Mouse (Mus musculus) brain, embryonic 18.5 days (tissue): ENCODE data around the gene Dusp16.

Experiments
- DNase-seq: peaks from one replicate; pipeline ENCODE4 v3.0.0-alpha.2; 2012; ENCODE audit warnings: low read depth, low spot score

The Dusp16 gene

DNA sequence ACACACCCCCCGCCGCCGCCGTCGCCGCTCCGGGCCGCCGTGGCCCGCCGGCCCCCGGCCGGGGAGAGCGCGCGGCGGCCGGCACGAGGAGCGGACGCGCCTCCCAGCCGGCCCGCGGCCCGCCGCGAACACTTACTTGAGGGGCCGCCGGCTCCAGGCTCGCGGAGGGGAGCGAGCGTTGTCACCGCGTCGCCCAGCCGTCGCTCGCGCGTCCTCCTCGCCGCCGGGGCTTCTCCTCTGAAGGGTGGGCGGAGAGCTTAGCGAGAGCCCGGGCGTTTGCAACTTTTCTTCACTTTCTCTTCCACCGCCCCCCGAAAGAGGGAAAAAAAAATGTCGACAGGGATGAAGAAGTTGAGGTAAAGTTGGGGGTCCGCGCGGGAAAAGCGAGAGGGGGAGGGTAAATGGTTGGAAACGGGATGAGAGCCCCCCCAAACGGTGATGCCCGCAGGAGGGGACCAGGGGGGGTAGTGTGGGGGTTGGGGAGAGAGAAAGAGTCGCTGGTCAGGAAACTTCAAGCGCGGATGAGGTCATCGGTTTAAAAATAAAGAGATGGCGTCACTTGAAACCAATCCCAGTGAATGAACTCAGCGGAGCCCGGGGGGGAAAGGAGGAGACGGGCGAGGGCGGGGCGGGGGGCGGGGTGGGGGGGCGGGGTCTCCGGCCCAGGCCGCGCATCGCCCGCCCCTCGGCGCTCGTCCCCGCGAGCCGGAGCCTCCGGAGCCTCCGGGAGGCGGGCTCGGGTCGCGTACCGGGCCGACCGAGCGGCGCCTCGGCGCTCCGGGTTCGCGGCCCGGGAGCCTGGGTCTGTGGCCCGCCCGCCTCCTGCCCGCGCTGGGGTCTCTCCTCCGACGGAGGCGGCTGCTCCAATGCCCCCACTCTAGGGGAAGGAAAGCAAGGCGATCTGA lies at the start of gene Dusp16:
Dusp16 (minus strand) TSS at position 485 of the 905 bp plus-strand sequence.
- peak; percentile 73 for DNase-seq

DNA sequence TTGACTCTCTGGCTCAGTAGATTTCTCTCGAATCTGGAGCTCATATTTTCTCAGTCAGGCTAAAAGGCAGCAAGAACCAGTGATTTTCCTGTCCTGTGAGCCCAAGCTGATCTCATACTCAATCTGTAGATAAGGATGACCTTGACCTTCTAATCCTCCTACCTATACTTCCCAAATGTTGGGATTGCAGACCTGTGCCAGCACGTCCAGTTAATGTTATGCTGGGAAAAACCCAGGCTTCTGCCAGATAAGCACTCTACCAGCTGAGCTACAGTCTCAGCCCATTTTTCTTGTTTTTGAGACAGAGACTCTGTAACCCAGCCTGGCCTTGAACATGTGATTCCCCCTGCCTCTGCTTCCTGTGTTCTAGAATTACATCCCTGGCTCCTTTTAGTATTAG lies 47.9 kb upstream of the Dusp16 start:
- no peak for DNase-seq

DNA sequence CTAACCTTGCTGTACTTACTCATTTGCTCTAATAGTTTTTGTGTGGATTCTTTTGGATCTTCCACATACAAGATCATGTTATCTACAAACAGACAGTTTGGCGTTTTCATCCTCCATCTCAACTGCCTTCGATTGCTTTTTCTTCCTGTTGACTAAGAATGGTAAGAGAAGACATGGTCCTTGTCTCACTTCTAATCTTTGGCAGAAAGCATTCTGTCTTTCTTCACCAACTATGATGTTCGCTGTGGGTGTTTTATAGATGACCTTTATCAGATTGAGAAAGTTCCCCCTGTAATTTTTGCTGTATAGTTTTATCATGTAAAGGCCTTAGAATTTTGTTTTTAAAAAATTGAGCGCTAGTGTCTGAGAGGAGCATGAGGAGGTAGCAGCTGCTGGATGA lies 45.7 kb upstream of the Dusp16 start:
- no peak for DNase-seq

DNA sequence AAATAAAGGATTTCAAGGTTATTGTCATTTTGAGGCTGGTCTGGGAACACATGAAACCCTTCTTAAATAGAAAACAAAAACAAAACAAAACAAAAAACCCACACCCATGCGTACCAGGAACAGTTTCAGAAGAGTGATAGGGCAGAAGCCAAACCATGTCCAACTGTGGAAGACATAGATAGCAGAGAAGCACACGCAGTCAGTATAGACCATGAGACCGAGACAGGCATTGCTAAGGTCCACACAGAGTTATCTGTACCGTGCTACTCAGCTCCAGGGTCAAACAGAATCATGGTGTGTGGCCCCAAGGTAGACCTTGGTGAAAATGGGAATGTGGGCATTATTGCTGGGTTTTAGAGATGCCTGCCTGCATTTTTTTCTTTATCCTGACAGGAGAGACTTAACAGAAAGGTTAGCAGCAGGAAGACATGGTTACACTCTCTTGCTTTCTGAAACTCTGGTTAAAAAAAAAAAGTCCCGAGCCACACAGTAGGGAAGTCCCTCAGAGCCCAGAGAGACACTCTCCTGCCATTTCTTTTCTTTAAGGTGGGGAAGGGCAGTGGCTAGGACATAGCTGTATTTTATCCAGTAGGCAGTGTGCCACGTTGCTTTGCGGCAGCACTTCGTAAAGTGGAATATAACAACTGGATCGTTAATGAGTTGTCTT lies 42.3 kb upstream of the Dusp16 start:
- no peak for DNase-seq

DNA sequence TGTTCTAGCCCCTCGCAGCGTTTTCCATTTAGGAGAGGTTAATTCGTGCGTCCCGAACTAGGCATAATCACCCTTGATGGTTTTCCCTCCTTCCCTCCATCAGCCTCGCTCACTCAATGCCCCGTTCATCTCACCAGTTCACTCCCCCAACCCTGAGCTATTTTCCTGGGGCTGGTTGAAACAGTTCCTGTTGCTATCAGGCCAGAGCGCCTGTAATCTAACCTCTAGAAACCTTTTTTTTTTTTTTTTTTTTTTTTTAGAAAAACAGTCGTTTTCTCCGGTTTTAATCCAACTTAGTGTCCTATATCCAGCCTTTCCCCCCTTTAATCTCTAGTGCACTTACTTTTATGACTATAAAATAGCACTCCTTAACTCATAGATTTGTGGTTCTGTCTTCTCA lies 38.4 kb upstream of the Dusp16 start:
- DNase-seq = no peak

DNA sequence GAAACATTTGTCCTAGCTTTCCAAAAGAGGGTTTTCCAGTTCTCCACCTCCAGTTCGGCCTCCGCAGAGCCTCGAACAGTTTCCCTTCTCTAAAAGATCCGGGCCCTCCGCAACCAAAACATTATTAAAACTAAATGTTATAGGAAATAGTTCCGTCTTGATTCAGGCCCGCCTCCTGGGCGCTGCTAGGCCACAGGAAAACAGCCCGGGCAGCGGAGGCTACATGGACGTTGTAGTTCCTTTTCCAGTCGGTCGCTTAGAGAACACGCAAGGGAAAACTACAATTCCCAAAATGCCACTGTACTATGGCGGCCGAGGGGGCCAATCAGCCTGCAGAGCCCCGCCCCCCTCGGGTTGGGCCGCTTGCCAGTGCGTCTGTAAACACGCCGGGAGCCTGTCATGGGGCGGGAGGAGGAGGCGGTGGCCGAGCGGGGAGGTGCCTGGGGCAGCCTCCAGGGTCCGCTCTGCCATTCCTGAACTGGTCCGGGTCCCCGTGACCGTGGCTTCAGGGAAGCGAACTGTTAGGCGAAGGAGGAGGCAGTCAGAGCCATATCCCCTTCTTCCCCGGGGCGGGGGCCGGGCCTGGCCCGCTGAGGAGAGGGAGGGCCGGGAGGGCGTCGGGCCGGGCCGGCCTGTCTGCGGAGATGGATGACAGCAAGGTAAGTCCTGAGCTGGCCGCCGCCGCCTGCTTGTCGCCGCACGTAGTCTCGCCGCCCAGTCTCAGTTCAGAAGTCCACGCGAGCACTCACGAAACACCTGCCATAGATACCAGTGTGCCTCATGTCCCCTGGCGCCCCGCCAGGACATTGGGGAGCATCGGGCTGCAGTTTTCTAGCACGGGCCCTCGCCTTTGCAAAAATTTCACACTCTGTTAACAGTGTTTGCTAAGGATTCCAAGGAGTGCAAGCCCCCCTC lies 37.6 kb upstream of the Dusp16 start, which contains the start of gene Crebl2:
Crebl2 (plus strand) TSS at position 369 of the 915 bp plus-strand sequence.
- peak; percentile 95 for DNase-seq

DNA sequence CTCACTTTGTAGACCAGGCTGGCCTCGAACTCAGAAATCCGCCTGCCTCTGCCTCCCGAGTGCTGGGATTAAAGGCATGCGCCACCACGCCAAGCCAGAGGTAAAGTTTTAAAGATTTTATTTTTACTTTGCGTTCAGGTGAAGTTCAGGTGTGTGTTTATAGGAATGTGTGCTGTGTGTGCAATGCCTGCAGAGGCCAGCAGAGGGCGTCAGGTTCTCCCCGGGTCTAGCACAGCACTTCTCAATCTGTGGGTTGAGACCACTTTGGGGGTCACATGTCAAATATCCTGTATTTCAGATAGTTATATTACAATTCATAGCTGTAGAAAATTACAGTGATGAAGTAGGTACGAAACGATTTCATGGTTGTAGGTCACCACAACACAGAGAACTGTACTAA lies 30.4 kb upstream of the Dusp16 start:
- no peak for DNase-seq

DNA sequence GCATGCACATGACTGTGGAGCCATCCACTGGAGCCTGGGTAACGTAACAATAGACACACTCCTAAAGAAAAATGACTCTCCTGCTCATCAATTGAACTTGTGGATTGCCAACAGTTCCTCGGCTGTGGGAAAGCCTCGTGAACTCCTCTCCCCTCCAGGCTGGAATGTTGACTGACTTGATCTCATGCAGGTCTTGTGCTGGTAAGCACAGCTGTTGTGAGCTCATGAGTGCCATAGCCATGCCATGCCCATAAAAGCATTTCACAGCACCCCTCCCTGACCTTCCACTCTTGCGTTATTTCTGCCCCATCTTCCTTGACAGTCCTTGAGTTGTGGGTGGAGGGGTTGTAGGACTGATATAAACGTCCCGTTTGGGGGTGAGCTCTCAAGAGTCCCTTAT lies 28.0 kb upstream of the Dusp16 start:
- no peak for DNase-seq

DNA sequence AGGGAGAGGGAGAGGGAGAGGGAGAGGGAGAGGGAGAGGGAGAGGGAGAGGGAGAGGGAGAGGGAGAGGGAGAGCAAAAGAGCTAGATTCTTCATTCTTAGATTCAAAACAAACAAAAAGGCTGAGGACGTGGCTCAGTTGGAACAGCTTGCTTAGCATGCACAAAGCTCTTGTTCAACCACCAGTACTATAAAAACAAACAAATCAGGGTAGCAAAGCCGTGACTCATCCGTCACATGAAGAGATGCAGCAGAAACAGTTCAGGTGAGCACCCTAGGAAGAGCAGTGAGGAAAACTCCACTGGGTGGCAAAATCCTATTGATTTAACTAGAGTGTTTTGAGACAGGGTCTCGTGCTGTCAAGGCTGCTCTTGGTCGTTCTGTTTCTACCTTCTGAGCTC lies 27.3 kb upstream of the Dusp16 start:
- DNase-seq = no peak

DNA sequence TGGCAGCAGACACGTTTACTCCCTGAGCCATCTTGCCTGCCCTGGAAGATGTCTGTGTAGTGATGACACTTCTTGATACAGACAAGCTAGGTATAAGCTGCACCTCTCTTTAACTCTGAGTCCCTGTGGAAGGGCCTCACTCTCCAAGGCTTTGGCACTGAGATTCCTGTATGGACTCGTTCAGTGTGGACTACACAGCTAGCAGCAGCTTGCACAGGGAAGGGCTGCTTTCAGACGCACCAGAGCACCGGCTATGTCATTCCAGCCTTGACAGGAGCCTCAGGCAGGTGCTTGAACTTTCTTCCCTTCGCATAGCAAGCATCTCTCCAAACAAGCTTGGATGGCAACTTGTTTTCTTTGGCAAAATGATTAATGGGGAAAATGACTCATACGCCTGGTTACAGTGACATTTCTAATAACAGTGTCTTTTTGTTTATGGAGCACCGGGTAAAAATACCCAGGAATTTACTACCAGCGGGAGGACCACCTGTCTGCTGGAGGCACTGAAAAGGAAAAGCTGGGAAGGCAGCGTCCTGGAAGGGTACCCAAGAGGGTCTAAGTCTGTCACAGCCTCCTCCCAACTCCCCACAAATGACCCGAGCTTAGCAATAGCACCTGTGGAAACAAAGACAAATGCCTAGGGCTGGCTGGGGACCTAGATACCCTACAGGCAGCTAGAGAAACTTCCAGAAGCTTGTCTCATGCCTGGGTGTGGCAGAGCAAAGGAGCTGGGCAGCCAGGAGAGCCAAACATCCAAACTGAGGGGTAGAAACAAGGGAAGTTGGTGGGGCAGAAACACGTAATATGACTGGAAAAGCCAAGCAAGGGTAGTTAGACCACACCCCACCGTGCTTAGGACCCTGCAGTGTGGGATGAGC lies 24.9 kb upstream of the Dusp16 start:
- no peak for DNase-seq

DNA sequence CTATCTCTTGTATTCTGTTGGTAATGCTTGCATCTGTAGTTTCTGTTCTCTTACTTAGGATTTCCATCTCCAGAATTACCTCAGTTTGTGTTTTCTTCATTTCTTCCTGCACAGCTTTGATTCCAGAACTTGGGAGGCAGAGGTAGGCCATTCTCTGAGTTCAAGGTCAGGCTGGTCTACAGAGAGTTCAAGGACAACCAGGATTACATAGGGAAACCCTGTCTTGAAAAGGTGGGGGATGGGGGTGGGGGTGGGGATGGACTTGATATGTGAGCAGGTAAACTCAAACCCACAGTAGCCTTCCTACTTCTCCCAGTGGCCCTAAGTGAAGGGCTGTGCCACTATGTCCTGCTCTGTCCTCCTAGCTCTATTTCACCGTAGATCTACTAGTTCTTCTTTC lies 20.6 kb upstream of the Dusp16 start:
- no peak for DNase-seq

DNA sequence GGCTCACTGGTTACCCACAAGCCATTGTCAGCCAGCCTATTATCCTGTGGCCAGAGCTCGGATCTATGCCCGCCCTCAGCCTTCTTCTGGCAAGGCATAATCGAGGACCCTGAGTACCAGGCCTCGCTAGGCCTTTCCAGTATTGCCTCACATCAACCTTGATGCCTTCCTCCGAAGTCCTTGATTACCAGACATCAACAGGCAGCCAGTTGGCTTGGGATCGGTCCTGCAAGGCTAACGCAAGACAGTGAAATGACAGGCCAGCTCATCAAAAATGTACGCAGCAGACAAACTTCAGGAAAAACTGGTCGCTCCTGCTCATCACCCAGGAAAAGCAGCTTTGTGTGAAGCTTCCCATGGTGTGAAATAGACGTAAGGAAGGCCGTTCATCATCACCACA lies 15.4 kb upstream of the Dusp16 start:
- DNase-seq = no peak

DNA sequence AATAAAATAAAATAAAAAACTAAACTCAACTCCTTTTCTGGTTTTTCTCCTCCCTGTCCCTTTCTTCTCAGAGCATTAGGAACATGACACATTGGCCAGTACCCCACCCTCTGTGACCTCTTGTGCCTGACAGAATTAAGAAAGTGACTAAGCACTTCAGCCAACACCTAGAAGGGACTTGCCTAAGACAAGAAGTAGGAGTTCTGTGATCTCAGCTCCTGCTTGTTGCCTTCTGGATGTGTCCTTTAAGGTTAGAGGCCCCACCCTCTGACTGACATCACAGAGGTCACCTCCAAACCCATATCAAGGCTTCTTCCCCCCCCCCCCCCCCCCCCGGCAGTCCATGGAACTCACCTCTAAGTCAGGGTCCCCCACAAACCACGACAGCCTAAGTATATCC lies 14.7 kb upstream of the Dusp16 start:
- DNase-seq = no peak

DNA sequence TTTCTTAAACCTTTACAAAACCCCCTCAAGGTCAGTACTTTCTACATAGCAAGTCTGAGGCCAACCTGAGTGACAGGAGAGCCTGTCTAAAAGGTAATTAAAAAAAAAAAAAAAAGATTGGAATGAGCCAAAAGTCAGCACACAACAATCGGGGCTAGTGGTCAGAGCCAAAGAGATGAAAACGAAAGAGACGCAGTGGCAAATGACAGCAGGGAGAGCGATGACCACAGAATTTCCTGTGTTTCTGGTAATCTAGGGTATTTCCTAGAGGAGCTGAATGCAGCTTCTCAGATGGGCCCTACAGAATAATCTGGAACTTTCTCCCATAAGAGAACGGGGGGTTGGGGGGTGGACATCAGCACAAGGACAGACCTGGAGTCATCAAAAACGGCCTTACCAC lies 13.7 kb upstream of the Dusp16 start:
- DNase-seq = no peak

DNA sequence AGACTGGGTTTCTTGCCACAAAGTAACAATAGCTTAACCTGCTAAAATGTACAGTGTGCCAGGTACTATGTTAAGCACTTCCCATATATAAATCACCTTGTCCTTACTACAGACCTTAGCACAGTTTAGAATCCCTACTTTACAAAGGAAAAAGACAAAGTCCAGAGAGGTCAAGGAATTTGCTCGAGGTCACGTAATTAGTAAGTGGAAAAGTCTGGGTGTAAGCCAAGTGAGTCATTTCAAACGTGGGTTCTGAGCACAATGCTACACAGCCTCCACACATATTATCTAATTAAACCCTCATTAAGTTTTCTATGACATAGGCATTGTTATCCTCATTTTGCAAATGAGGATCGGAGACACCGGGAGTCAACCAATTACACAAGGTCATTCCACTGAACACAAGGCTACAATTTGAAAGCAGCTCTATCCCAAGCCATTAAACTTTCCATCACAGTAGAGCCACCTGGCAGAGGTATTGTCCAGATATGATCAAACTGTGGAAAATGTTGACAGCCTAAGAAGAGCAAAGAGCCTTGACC lies 12.4 kb upstream of the Dusp16 start:
- DNase-seq = no peak

DNA sequence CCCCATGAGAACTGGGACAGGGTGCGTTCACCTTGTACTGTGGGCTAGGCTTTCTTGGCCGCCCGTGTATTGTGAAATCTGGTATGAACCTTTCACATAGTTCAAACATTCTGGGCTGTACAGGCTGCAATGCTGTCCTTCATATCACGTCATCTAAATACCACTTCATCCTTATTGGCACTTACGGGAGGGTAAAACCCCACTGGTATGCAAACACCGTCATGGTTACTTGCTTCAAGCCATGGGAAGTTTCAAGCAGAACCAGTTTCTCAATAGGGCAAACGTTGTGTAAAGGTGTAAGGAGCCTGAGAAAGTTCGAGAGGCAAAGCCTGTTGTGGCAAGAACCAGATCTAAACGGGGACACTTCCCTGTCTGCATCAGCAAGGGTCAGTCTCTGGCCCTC lies 10.2 kb upstream of the Dusp16 start:
- DNase-seq = no peak

DNA sequence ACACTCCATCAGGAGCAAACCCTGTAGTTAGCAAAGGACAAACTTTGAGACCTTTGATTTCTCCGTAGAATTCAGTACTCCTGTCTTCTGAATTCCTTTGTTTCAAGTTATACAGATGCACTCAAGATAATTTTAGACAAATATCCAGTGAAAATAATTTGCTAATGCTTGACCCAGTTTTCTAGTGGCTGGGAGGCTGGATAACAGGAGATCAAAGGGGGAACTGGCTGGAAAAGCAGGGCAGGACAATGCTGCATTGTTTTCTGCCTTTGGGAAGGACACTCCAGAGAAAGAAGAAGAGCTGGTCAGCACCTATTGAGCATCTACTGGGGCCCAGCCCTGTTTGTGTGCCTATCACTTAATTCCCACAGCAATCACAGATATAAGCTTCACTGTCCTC lies 9.1 kb upstream of the Dusp16 start:
- DNase-seq = no peak

DNA sequence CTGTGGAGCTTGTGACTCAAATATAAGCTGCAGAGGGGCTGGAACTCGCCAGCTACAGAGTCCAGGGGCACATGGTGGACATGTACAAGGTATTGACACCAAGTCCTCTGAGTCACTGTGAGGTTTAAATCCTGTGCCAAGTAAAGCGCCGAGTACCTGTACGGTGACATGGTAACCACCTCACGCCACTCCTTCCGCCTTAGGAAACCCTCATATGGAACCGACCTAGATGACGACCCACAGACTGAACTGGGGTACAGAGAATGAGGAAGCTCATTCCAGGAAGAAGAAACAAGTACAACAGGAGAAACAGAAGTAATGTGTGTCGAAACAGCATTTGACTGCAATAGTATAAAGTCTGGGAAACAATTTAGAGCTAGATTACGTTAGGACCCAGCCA lies 3.9 kb upstream of the Dusp16 start:
- no peak for DNase-seq

DNA sequence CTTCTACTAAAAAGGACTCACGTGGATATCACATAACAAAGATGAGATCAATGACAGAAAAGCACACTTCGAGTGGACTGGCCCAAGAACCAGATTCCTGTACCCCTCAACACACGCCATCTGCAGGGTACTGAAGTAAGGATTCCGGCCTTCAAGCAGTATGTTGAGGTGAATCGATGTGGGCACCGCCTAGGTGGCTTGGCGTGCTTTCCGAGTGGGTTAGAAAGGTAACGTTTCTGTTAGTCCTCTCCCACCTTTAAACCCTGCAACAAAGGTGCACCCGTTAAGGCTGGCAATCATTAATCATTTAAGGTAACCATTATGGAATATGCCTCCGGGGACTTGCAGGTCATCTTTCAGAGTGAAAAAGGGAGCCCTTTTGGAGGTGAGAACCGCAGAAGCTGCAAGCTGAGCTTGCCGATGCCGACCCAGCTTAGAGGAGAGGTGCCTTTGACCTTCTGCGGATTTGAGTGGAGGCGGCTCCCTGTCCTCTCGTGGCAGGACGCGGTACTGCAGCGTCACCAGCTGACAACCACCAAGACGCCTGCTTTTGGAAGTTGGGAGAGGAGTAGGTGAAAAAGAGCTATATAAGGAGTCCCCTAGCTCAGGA lies 1.6 kb upstream of the Dusp16 start:
- DNase-seq = no peak

DNA sequence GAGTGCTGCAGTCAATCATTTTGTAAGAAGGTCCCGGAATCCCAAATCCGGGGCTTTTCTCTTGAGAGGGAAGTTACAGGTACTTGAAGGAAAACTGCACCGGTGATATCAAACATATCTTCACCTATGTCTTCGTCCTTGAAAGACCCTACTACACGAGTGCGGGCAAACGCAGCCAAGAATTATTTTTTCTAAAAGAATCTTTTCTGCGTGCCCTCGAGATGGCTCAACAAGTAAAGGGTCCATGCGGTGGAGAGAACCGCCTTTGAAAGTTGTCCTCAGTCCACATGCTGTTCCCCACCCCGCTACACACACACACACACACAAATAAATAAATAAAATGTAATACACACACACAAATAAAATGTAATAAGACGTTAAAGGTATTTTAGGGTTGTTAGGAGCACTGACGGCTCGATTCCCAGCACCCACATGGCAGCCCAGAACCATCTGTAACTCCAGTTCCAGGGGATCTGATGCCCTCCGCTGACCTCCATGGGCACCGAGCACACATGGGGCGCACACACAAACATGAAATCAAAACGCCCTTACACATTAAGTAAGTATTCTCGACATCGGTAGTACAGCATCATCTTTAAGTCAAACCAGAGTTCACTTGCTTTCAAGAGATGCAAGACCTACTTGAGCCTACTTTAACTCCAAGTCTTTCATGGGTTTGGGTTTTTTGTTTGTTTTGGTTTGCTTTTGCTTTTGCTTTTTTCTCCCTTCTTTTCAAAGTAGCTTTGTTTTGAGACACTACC lies 801 bp upstream of the Dusp16 start:
- DNase-seq = no peak
